ENCODE assay signal across 8 mouse cellular contexts in genomic region chr5:149637306-149637705, GRCm38 (mm10). TPM values are rescaled to one million over a fixed set of nuclear protein-coding genes. Genes with fewer than 3 reads are reported as not detected.
A peak's percentile ranks its signal among the peaks of the same experiment; 100 is the strongest.
DNase-seq lines count a peak whose midpoint lies in the region; ATAC-seq lines count a peak whose summit lies in the region.

No protein-coding gene starts in this region.

- 0 out of 2 replicates have a peak overlapping the region, but pooled peaks have one; percentile 41 for H3K9ac ChIP-seq in kidney, embryonic 15.5 days
- 0 out of 2 replicates have a peak overlapping the region, but pooled peaks have one; percentile 19 for H3K9ac ChIP-seq in embryonic facial prominence, embryonic 11.5 days (replicated peaks; ENCODE audit: low read length)
- H3K9ac ChIP-seq in intestine, embryonic 16.5 days (ENCODE audit: low read depth, low read length) = peak overlapping the region; percentile 61; the same call in 1 of the 2 replicates

- 0 out of 2 replicates have a peak overlapping the region, but pooled peaks have one; percentile 13 for H3K27ac ChIP-seq in kidney, embryonic 15.5 days
- no peak overlapping the region for H3K27ac ChIP-seq in embryonic facial prominence, embryonic 11.5 days (replicated peaks; ENCODE audit: low read depth, low read length)
- no peak overlapping the region for H3K27ac ChIP-seq in intestine, embryonic 16.5 days (ENCODE audit: low read length)

- no peak for DNase-seq in kidney, adult 11 months
- DNase-seq in embryonic facial prominence, embryonic 11.5 days (ENCODE audit: low spot score) = peak; percentile 39
- DNase-seq in naive thymus-derived CD4-positive, alpha-beta T cell, adult 2 months (ENCODE audit: low read depth) = peak; percentile 4
- DNase-seq in urinary bladder, postnatal 36 days (ENCODE audit: low spot score in 2 of 2) = no peak
- no peak for DNase-seq in thymus, postnatal 14 days
- DNase-seq in spleen, postnatal 4 days (ENCODE audit: low spot score in 2 of 2) = no peak

- H3K4me2 ChIP-seq in kidney, embryonic 15.5 days = peak overlapping the region; percentile 77
- no peak overlapping the region for H3K4me2 ChIP-seq in embryonic facial prominence, embryonic 11.5 days (ENCODE audit: low read depth, low read length)
- H3K4me2 ChIP-seq in intestine, embryonic 16.5 days (ENCODE audit: low read depth, low read length) = peak overlapping the region; percentile 51

- WGBS in kidney, embryonic 15.5 days = 66% methylated on average over 8 of the region's 8 CpGs
- 54% methylated on average over 8 of the region's 8 CpGs for WGBS in embryonic facial prominence, embryonic 11.5 days
- WGBS in intestine, embryonic 16.5 days = 53% methylated on average over 8 of the region's 8 CpGs

- no peak for ATAC-seq in kidney, embryonic 15.5 days (replicated peaks; ENCODE audit: low FRiP score)
- ATAC-seq in embryonic facial prominence, embryonic 11.5 days (replicated peaks; ENCODE audit: insufficient number of reproducible peaks, low FRiP score, low TSS enrichment, low read depth) = no peak
- ATAC-seq in intestine, embryonic 16.5 days = no peak

- no peaks in the 10 kb centered on the region for H3K9me3 ChIP-seq in kidney, embryonic 15.5 days (replicated peaks)
- no peaks in the 10 kb centered on the region for H3K9me3 ChIP-seq in embryonic facial prominence, embryonic 11.5 days (replicated peaks; ENCODE audit: control insufficient read depth, low read length)
- no peaks in the 10 kb centered on the region for H3K9me3 ChIP-seq in intestine, embryonic 16.5 days (ENCODE audit: control insufficient read depth, low read length)

- H3K4me1 ChIP-seq in kidney, embryonic 15.5 days = peaks cover 22% of the 10 kb centered on the region
- H3K4me1 ChIP-seq in embryonic facial prominence, embryonic 11.5 days (ENCODE audit: control insufficient read depth, insufficient read depth, low read length) = no peaks in the 10 kb centered on the region
- H3K4me1 ChIP-seq in intestine, embryonic 16.5 days (ENCODE audit: control insufficient read depth, insufficient read depth, low read length) = peaks cover 6% of the 10 kb centered on the region

- no peaks in the 10 kb centered on the region for H3K27me3 ChIP-seq in kidney, embryonic 15.5 days
- H3K27me3 ChIP-seq in embryonic facial prominence, embryonic 11.5 days (ENCODE audit: control insufficient read depth, insufficient read depth, low read length) = no peaks in the 10 kb centered on the region
- no peaks in the 10 kb centered on the region for H3K27me3 ChIP-seq in intestine, embryonic 16.5 days (replicated peaks; ENCODE audit: control insufficient read depth, insufficient read depth, low read length)

- peak overlapping the region; percentile 65 for H3K4me3 ChIP-seq in kidney, embryonic 15.5 days (replicated peaks)
- no peak overlapping the region for H3K4me3 ChIP-seq in embryonic facial prominence, embryonic 11.5 days (ENCODE audit: low read depth, low read length)
- no peak overlapping the region for H3K4me3 ChIP-seq in intestine, embryonic 16.5 days (ENCODE audit: low read length)

- peaks cover 17% of the 10 kb centered on the region for H3K36me3 ChIP-seq in kidney, embryonic 15.5 days
- peaks cover 2% of the 10 kb centered on the region for H3K36me3 ChIP-seq in embryonic facial prominence, embryonic 11.5 days (replicated peaks; ENCODE audit: control insufficient read depth, insufficient read depth, low read depth, low read length)
- no peaks in the 10 kb centered on the region for H3K36me3 ChIP-seq in intestine, embryonic 16.5 days (ENCODE audit: control insufficient read depth, insufficient read depth, low read length)

RNA-seq across cellular contexts. Expression of gene Hsph1, which starts 1.1 kb away (rescaled TPM):
- 62.6 and 68.8 TPM in 2 replicates for polyA plus RNA-seq in kidney, embryonic 15.5 days (2015; fragmentation: Nextera tagmentation; extraction: Ambion mirVana)
- 129 and 131 TPM in 2 replicates for polyA plus RNA-seq in embryonic facial prominence, embryonic 11.5 days (2014; fragmentation: Nextera tagmentation; extraction: Ambion mirVana)
- 47.7 and 47.9 TPM in 2 replicates for polyA plus RNA-seq in intestine, embryonic 16.5 days (2015; fragmentation: Nextera tagmentation; extraction: Ambion mirVana)

RNA-seq across cellular contexts. Expression of gene B3glct, which starts 40.7 kb away (rescaled TPM):
- 16.9 and 17.1 TPM in 2 replicates for polyA plus RNA-seq in kidney, embryonic 15.5 days (2015; fragmentation: Nextera tagmentation; extraction: Ambion mirVana)
- 16.8 and 19.0 TPM in 2 replicates for polyA plus RNA-seq in embryonic facial prominence, embryonic 11.5 days (2014; fragmentation: Nextera tagmentation; extraction: Ambion mirVana)
- 9.7 and 11.4 TPM in 2 replicates for polyA plus RNA-seq in intestine, embryonic 16.5 days (2015; fragmentation: Nextera tagmentation; extraction: Ambion mirVana)

Comparison
In these comparisons a context has a peak if more than half of its experiments do, and no peak if none do; other contexts are left out.
1. DNase-seq: peak in embryonic facial prominence, embryonic 11.5 days (single experiment) and naive thymus-derived CD4-positive, alpha-beta T cell, adult 2 months (single experiment); none in kidney, adult 11 months (single experiment), urinary bladder, postnatal 36 days (0 of 2), thymus, postnatal 14 days (single experiment) and spleen, postnatal 4 days (0 of 2).
2. Peak in every context shown above with its lines, with median percentiles within 50 percentile points of each other: H3K9ac ChIP-seq.